Mouse (Mus musculus) embryonic fibroblast, embryonic 13.5 days (primary cell): ENCODE measurements around the gene Olfr1191-ps1. TPM values are rescaled to one million over a fixed set of nuclear protein-coding genes. Genes with fewer than 3 reads are reported as not detected.
"Not testable (repeated sequence)": the region's sequence is repeated elsewhere in the genome, so short reads cannot be mapped to it uniquely, and the experiment has no call there.

ENCODE experiments used
- H3K27ac ChIP-seq: 2 replicates; pipeline ENCODE4 v1.5.1; 2012; ENCODE audit warnings: low read length, control low read depth, inconsistent platforms; ENCODE audit not compliant: insufficient read depth
- H3K4me1 ChIP-seq: 2 replicates; pipeline ENCODE4 v1.6.1; 2011; ENCODE audit warnings: low read length; ENCODE audit not compliant: control insufficient read depth, insufficient read depth
- H3K4me3 ChIP-seq: 2 replicates; pipeline ENCODE4 v1.5.1; 2011; ENCODE audit warnings: mild to moderate bottlenecking, control low read depth, low read length; ENCODE audit not compliant: insufficient read depth
- CTCF ChIP-seq: IDR thresholded peaks from 2 replicates; pipeline ENCODE4 v1.5.1; 2011; ENCODE audit warnings: mild to moderate bottlenecking, control low read depth, low read length, moderate library complexity, borderline replicate concordance; ENCODE audit not compliant: insufficient read depth
- POLR2A ChIP-seq: IDR thresholded peaks from 2 replicates; pipeline ENCODE4 v1.6.1; 2011; ENCODE audit warnings: low read depth, mild to moderate bottlenecking, control low read depth, low read length, moderate library complexity
- polyA plus RNA-seq: library from polyadenylated mRNA; stranded (reverse); fragments of >200 nt; gene quantifications from 2 replicates; pipeline ENCODE4 v1.2.4, GENCODE M21; 2011; ENCODE audit warnings: low read depth; ENCODE audit not compliant: missing spikeins, insufficient read length

The Olfr1191-ps1 gene
- polyA plus RNA-seq = not detected in 2 replicates

DNA sequence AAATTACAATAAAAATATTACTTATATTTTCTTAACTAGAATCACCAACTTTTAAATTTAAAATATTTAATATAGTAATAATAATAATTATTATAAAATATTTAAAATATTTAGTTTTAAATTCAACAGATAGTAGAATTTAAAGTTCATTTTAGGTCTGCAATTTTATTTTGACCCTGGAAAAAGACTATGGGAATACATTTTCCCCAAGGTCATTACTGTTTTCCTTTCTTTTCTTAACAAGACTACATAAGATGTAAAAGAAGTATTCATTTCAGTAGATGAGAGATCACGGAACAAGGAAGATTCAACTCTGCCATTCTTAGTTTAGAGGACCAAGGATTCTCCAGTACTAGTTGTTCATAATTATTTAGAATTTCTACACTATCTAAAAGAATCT is at the start of gene Olfr1191-ps1:
Olfr1191-ps1 (plus strand) TSS at position 301 of the 400 bp plus-strand sequence.
- H3K27ac ChIP-seq, H3K4me1 ChIP-seq, H3K4me3 ChIP-seq: not testable (repeated sequence)

DNA sequence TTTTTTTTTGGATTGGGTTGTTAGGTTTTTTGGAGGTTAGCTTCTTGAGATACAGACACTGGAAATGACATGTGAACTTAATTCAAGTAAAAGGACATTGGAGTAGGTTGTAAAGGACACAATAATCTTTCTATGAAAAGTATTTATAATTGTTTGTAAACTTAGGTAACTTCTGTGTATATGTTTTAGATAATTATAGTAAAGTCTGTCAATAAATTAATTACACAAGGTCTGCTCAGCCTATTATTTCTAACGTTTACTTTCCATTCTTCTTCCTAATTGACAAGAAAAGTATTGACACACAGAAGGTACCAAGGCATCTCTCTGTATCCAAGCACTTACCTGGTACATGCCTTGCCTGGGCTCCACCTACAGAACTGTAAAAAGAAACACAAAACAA is 7.9 kb downstream of the Olfr1191-ps1 start, which contains the start of gene Olfr1192-ps1:
Olfr1192-ps1 (plus strand) TSS at position 301 of the 400 bp plus-strand sequence.
- no peaks in the 10 kb centered on the region for H3K4me1 ChIP-seq

DNA sequence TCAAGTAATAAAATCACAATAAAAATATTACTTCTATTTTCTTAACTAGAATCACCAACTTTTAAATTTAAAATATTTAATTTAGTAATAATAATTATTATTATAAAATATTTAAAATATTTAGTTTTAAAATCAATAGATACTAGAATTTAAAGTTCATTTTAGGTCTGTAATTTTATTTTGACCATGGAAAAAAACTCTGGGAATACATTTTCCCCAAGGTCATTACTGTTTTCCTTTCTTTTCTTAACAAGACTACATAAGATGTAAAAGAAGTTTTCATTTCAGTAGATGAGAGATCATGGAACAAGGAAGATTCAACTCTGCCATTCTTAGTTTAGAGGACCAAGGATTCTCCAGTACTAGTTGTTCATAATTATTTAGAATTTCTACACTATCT is 35.0 kb downstream of the Olfr1191-ps1 start, which contains the start of gene Olfr1193:
Olfr1193 (plus strand) TSS at position 301 of the 400 bp plus-strand sequence.
- H3K27ac ChIP-seq, H3K4me1 ChIP-seq, H3K4me3 ChIP-seq: not testable (repeated sequence)

More for the DNA sequence above, 7.9 kb downstream of the Olfr1191-ps1 start, which contains the start of gene Olfr1192-ps1:
- TF ChIP-seq POLR2A = no peak
- H3K4me3 ChIP-seq = no peak within 1 kb of the TSS
- H3K27ac ChIP-seq = no peak within 1 kb of the TSS

DNA sequence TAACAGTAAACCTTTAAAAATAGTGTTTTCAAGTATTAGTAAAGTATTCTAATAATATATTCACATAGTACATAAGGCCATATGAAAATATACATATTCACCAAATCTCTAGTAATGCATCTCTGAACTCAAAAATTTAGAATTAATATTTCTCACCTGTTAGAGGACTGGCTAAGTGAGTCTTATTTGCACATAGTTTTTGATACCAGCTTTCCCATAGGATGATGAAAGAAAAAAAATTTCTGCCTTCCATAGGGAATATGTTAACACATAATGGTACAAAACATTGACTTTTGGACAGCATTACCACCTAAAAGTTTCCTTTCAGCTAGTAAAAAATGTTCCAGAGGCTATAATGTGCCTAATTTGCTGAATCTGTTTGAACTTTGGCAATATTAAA is 48.7 kb downstream of the Olfr1191-ps1 start, which contains the start of gene Olfr1195:
Olfr1195 (minus strand) TSS at position 101 of the 400 bp plus-strand sequence.
- Histone ChIP-seq H3K4me1 (no peaks in the 10 kb centered on the region), H3K4me3 (no peak within 1 kb of the TSS), H3K27ac (no peak within 1 kb of the TSS)
- no peak for TF ChIP-seq POLR2A
- TF ChIP-seq CTCF = no peak

Other genes starting within 250 kb of the Olfr1191-ps1 start
- gene Olfr1179, start 234.1 kb upstream of the Olfr1191-ps1 start, polyA plus RNA-seq = not detected in 2 replicates
- gene Olfr1180, start 221.4 kb upstream of the Olfr1191-ps1 start, polyA plus RNA-seq = not detected in 2 replicates
- not detected in 2 replicates for gene Olfr1181, start 214.4 kb upstream of the Olfr1191-ps1 start, polyA plus RNA-seq
- gene Gm13757, start 191.4 kb upstream of the Olfr1191-ps1 start, polyA plus RNA-seq = not detected in 2 replicates
- not detected in 2 replicates for gene Olfr1183, start 185.7 kb upstream of the Olfr1191-ps1 start, polyA plus RNA-seq
- gene Olfr1184, start 156.9 kb upstream of the Olfr1191-ps1 start, polyA plus RNA-seq = not detected in 2 replicates
- not detected in 2 replicates for gene Olfr1185-ps1, start 147.2 kb upstream of the Olfr1191-ps1 start, polyA plus RNA-seq
- gene Olfr1186, start 122.0 kb upstream of the Olfr1191-ps1 start, polyA plus RNA-seq = not detected in 2 replicates
- gene Olfr1188, start 83.6 kb upstream of the Olfr1191-ps1 start, polyA plus RNA-seq = not detected in 2 replicates
- not detected in 2 replicates for gene Olfr1189, start 54.1 kb upstream of the Olfr1191-ps1 start, polyA plus RNA-seq
- not detected in 2 replicates for gene Olfr1192-ps1, start 8.0 kb downstream of the Olfr1191-ps1 start, polyA plus RNA-seq
- gene Olfr1193, start 35.1 kb downstream of the Olfr1191-ps1 start, polyA plus RNA-seq = not detected in 2 replicates
- gene Olfr1195, start 48.6 kb downstream of the Olfr1191-ps1 start, polyA plus RNA-seq = not detected in 2 replicates
- not detected in 2 replicates for gene Olfr1196, start 64.1 kb downstream of the Olfr1191-ps1 start, polyA plus RNA-seq
- gene Olfr1197, start 91.8 kb downstream of the Olfr1191-ps1 start, polyA plus RNA-seq = not detected in 2 replicates
- not detected in 2 replicates for gene Olfr1198, start 110.8 kb downstream of the Olfr1191-ps1 start, polyA plus RNA-seq
- not detected in 2 replicates for gene Olfr1199, start 119.9 kb downstream of the Olfr1191-ps1 start, polyA plus RNA-seq
- gene Olfr1200, start 129.9 kb downstream of the Olfr1191-ps1 start, polyA plus RNA-seq = not detected in 2 replicates
- gene Olfr1201, start 152.5 kb downstream of the Olfr1191-ps1 start, polyA plus RNA-seq = not detected in 2 replicates
- not detected in 2 replicates for gene Olfr1202, start 174.0 kb downstream of the Olfr1191-ps1 start, polyA plus RNA-seq
- not detected in 2 replicates for gene Olfr1205, start 189.2 kb downstream of the Olfr1191-ps1 start, polyA plus RNA-seq
- gene Olfr1204, start 208.8 kb downstream of the Olfr1191-ps1 start, polyA plus RNA-seq = not detected in 2 replicates
- not detected in 2 replicates for gene Olfr1206, start 222.7 kb downstream of the Olfr1191-ps1 start, polyA plus RNA-seq